Mouse (Mus musculus): ENCODE measurements around the gene Smg5. TPM values are rescaled to one million over a fixed set of nuclear protein-coding genes. Genes with fewer than 3 reads are reported as not detected.
"Not testable (repeated sequence)": the region's sequence is repeated elsewhere in the genome, so short reads cannot be mapped to it uniquely, and the experiment has no call there.

The Smg5 gene
- polyA plus RNA-seq, 1 experiment from 2014 or later: 35.2 TPM

DNA sequence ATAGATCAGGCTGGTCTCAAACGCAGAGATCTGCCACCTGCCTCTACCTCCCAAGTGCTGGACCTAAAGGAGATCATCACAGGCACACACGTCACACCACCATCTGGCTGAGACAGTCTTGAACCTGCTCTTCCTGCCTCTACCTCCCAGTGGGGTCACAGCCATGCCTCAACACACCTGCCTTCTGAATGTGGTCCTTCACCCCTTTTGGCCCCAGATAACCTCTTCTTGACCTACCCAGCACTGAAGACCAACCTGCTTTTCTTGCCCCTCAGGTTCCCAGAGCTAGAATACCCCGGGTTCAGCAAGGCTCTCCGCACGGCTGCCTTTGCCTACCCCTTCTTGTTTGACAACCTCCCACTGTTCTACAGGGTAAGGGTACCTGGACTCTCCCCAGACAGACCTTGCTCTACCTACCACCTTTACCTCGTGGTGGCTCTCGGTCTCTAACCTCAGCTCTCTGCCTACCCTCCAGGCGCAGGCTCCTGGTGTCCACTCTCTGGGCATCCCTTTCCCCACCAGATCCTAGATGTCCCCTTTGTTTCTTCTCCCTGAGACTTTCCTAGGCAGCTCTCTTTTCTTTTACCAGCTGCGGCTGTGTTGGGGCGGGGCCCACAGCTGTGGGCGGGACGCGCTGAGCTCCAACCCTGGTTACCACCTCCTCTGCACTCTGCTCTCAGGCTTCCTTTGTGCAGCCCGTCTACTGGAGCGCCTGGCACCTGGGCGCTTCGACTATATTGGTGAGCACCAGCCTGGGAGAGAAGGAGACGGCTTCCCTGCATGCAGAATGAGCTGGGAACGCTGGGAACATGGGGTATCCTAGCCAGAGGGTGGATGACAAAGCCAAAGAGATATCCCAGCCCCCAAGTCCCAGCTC lies 39.9 kb downstream of the Smg5 start:
- not testable (repeated sequence) for H3K27me3 ChIP-seq (ENCODE audit: control insufficient read depth, insufficient read depth, low read length); H3K36me3 ChIP-seq (ENCODE audit: control insufficient read depth, insufficient read depth, low read length); H3K4me1 ChIP-seq (ENCODE audit: control insufficient read depth, insufficient read depth, low read length); H3K27ac ChIP-seq (ENCODE audit: low read depth, low read length); H3K9me3 ChIP-seq (replicated peaks; ENCODE audit: control insufficient read depth, low read length)
- peak; percentile 72; the same call in 1 of the 2 replicates for ATAC-seq (replicated peaks; ENCODE audit: insufficient number of reproducible peaks, low FRiP score, low TSS enrichment)
- 0 out of 2 replicates have a peak overlapping the region, but pooled peaks have one; percentile 8 for H3K4me3 ChIP-seq (ENCODE audit: low read depth, low read length)
- H3K4me2 ChIP-seq: peak overlapping the region; percentile 51
- 16% methylated on average over 18 of the region's 19 CpGs for WGBS (ENCODE audit: insufficient replicate concordance)
- peak overlapping the region; percentile 52; the same call in 1 of the 2 replicates for H3K9ac ChIP-seq (ENCODE audit: low read depth, low read length)

DNA sequence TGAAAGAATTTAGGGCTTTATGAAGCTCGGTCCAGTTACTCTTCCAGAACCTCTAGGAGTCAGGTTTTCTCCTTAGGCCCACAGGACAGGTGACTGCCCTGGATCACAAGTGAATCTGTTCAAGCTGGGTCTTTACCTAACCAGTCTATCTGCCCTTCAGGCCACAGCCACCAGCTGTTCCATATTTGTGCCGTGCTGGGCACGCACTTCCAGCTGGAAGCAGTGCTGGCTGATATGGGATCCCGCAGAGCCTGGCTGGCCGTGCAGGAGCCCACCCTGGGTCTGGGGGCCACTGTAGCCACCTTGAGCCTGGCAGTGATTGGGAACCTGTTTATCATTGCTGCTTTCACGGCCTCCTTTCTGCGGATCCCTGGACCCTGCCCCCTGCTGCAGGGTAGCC lies 40.6 kb downstream of the Smg5 start:
- not testable (repeated sequence) for H3K4me1 ChIP-seq (ENCODE audit: control insufficient read depth, insufficient read depth, low read length); H3K9me3 ChIP-seq (replicated peaks; ENCODE audit: control insufficient read depth, low read length); H3K27ac ChIP-seq (ENCODE audit: low read depth, low read length); ATAC-seq (replicated peaks; ENCODE audit: insufficient number of reproducible peaks, low FRiP score, low TSS enrichment); H3K9ac ChIP-seq (ENCODE audit: low read depth, low read length); H3K4me2 ChIP-seq; H3K36me3 ChIP-seq (ENCODE audit: control insufficient read depth, insufficient read depth, low read length); H3K4me3 ChIP-seq (ENCODE audit: low read depth, low read length); H3K27me3 ChIP-seq (ENCODE audit: control insufficient read depth, insufficient read depth, low read length)
- WGBS (ENCODE audit: insufficient replicate concordance): 27% methylated on average over 5 of the region's 7 CpGs

DNA sequence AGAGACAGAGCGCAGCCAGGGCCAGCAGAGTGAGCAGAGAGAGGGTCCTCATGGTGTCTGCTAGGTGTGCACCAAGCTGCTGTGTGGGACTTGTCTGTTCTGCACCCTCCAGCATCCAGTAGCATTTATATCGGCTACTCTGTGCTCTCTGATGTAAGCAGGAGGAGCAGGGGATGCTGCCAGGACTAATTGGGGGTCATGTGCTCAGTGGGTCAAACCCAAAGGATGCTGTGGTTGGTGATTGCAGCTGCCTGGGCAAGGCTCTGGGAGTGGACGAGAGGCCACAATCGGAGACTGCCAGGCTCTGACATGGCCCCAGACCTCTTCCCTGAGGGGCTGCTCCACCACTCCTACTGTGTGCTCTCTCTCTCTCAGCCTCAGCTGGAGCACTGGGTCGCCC lies 42.5 kb downstream of the Smg5 start, which contains the start of gene Bglap2:
TSS of gene Bglap2 (minus strand) at position 101 of the 400 bp plus-strand sequence.
- not testable (repeated sequence) for H3K27me3 ChIP-seq (ENCODE audit: control insufficient read depth, insufficient read depth, low read length); H3K9ac ChIP-seq (ENCODE audit: low read depth, low read length); H3K9me3 ChIP-seq (replicated peaks; ENCODE audit: control insufficient read depth, low read length); ATAC-seq (replicated peaks; ENCODE audit: insufficient number of reproducible peaks, low FRiP score, low TSS enrichment); H3K4me3 ChIP-seq (ENCODE audit: low read depth, low read length); H3K27ac ChIP-seq (ENCODE audit: low read depth, low read length); H3K36me3 ChIP-seq (ENCODE audit: control insufficient read depth, insufficient read depth, low read length); H3K4me1 ChIP-seq (ENCODE audit: control insufficient read depth, insufficient read depth, low read length); H3K4me2 ChIP-seq
- WGBS (ENCODE audit: insufficient replicate concordance): 65% methylated on average over 4 of the region's 5 CpGs

DNA sequence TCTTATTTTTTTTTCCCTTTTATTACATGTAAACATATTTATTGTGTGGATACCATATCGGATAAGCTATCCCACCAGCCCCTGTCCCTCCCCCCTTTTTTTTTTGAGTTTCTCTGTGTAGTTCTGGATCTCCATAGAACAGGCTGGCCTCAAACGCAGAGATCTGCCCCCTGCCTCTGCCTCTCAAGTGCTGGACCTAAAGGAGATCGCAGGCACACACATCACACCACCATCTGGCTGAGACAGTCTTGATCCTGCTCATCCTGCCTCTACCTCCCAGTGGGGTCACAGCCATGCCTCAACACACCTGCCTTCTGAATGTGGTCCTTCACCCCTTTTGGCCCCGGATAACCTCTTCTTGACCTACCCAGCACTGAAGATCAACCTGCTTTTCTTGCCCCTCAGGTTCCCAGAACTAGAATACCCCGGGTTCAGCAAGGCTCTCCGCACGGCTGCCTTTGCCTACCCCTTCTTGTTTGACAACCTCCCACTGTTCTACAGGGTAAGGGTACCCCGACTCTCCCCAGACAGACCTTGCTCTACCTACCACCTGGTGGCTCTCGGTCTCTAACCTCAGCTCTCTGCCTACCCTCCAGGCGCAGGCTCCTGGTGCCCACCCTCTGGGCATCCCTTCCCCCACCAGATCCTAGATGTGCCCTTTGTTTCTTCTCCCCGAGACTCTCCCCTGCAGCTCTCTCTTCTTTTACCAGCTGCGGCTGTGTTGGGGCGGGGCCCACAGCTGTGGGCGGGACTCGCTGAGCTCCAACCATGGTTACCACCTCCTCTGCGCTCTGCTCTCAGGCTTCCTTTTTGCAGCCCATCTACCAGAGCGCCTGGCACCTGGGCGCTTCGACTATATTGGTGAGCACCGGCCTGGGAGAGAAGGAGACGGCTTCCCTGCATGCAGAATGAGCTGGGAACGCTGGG lies 45.6 kb downstream of the Smg5 start:
- not testable (repeated sequence) for H3K36me3 ChIP-seq (ENCODE audit: control insufficient read depth, insufficient read depth, low read length); H3K4me1 ChIP-seq (ENCODE audit: control insufficient read depth, insufficient read depth, low read length); H3K9ac ChIP-seq (ENCODE audit: low read depth, low read length); H3K4me3 ChIP-seq (ENCODE audit: low read depth, low read length); H3K9me3 ChIP-seq (replicated peaks; ENCODE audit: control insufficient read depth, low read length); H3K27ac ChIP-seq (ENCODE audit: low read depth, low read length); H3K27me3 ChIP-seq (ENCODE audit: control insufficient read depth, insufficient read depth, low read length)
- peak; percentile 58 for ATAC-seq (replicated peaks; ENCODE audit: insufficient number of reproducible peaks, low FRiP score, low TSS enrichment)
- H3K4me2 ChIP-seq: peak overlapping the region; percentile 48
- 9% methylated on average over 19 of the region's 22 CpGs for WGBS (ENCODE audit: insufficient replicate concordance)

DNA sequence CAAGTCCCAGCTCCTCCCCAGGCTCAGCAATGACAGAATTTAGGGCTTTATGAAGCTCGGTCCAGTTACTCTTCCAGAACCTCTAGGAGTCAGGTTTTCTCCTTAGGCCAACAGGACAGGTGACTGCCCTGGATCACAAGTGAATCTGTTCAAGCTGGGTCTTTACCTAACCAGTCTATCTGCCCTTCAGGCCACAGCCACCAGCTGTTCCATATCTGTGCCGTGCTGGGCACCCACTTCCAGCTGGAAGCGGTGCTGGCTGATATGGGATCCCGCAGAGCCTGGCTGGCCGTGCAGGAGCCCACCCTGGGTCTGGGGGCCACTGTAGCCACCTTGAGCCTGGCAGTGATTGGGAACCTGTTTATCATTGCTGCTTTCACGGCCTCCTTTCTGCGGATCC lies 46.3 kb downstream of the Smg5 start:
- H3K9ac ChIP-seq (ENCODE audit: low read depth, low read length): not testable (repeated sequence)

DNA sequence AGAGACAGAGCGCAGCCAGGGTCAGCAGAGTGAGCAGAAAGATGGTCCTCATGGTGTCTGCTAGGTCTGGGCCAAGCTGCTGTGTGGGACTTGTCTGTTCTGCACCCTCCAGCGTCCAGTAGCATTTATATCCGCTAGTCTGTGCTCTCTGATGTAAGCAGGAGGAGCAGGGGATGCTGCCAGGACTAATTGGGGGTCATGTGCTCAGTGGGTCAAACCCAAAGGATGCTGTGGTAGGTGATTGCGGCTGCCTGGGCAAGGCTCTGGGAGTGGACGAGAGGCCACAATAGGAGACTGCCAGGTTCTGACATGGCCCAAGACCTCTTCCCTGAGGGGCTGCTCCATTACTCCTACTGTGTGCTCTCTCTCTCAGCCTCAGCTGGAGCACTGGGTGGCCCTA lies 48.3 kb downstream of the Smg5 start, which contains the start of gene Bglap:
TSS of gene Bglap (minus strand) at position 101 of the 400 bp plus-strand sequence.
- no peak within 1 kb of the TSS for H3K4me2 ChIP-seq
- H3K27me3 ChIP-seq (ENCODE audit: control insufficient read depth, insufficient read depth, low read length): no peaks in the 10 kb centered on the region
- no peak within 1 kb of the TSS for H3K9ac ChIP-seq (ENCODE audit: low read depth, low read length)
- 74% methylated on average over 5 of the region's 5 CpGs for WGBS (ENCODE audit: insufficient replicate concordance)
- H3K9me3 ChIP-seq (replicated peaks; ENCODE audit: control insufficient read depth, low read length): no peaks in the 10 kb centered on the region
- no peak for ATAC-seq (replicated peaks; ENCODE audit: insufficient number of reproducible peaks, low FRiP score, low TSS enrichment)
- no peaks in the 10 kb centered on the region for H3K4me1 ChIP-seq (ENCODE audit: control insufficient read depth, insufficient read depth, low read length)
- no peaks in the 10 kb centered on the region for H3K36me3 ChIP-seq (ENCODE audit: control insufficient read depth, insufficient read depth, low read length)
- no peak within 1 kb of the TSS for H3K4me3 ChIP-seq (ENCODE audit: low read depth, low read length)
- no peak within 1 kb of the TSS for H3K27ac ChIP-seq (ENCODE audit: low read depth, low read length)

More for the DNA sequence above, 46.3 kb downstream of the Smg5 start:
- not testable (repeated sequence) for H3K36me3 ChIP-seq (ENCODE audit: control insufficient read depth, insufficient read depth, low read length); ATAC-seq (replicated peaks; ENCODE audit: insufficient number of reproducible peaks, low FRiP score, low TSS enrichment); H3K27me3 ChIP-seq (ENCODE audit: control insufficient read depth, insufficient read depth, low read length); H3K4me1 ChIP-seq (ENCODE audit: control insufficient read depth, insufficient read depth, low read length); H3K4me3 ChIP-seq (ENCODE audit: low read depth, low read length); H3K4me2 ChIP-seq; H3K9me3 ChIP-seq (replicated peaks; ENCODE audit: control insufficient read depth, low read length); H3K27ac ChIP-seq (ENCODE audit: low read depth, low read length)
- WGBS (ENCODE audit: insufficient replicate concordance): 31% methylated on average over 1 of the region's 7 CpGs

DNA sequence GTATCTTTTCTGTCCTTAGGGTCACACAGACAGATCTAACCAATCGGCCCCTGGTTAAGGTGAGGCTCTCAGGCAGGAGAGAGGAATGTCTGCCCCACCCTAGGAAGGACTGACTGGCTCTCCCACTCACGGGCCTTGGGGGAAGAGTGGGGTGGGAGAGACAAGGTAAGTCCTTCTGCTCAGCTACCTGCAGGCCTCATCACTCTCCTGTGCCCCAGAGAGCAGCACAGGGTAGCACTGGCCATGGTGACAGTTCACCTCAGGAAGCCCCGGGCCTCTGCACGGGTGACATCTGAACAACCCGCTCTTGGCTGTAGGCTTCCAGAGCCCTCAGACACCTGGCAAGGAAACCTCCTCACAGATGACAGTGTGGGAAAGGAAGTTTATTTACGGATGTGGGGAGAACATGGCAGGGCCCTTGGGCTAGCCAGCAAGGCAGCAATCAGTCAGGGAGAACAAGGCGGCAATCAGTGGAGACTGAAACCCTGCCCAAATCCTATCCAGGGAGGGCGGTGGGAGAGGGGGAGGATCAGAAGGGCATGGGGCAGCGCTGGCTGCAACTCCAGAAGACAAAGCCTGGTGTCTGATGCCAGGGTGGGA lies 57.8 kb downstream of the Smg5 start:
- Histone ChIP-seq H3K27ac (ENCODE audit: low read depth, low read length) (no peak overlapping the region), H3K4me2 (no peak overlapping the region), H3K9me3 (replicated peaks; ENCODE audit: control insufficient read depth, low read length) (no peaks in the 10 kb centered on the region), H3K4me1 (ENCODE audit: control insufficient read depth, insufficient read depth, low read length) (no peaks in the 10 kb centered on the region), H3K4me3 (ENCODE audit: low read depth, low read length) (no peak overlapping the region), H3K9ac (ENCODE audit: low read depth, low read length) (no peak overlapping the region), H3K27me3 (ENCODE audit: control insufficient read depth, insufficient read depth, low read length) (no peaks in the 10 kb centered on the region), H3K36me3 (ENCODE audit: control insufficient read depth, insufficient read depth, low read length) (0 out of 2 replicates have a peak, but pooled peaks cover 3% of the 10 kb centered on the region)
- 88% methylated on average over 9 of the region's 9 CpGs for WGBS (ENCODE audit: insufficient replicate concordance)
- ATAC-seq (replicated peaks; ENCODE audit: insufficient number of reproducible peaks, low FRiP score, low TSS enrichment): peak; percentile 42

DNA sequence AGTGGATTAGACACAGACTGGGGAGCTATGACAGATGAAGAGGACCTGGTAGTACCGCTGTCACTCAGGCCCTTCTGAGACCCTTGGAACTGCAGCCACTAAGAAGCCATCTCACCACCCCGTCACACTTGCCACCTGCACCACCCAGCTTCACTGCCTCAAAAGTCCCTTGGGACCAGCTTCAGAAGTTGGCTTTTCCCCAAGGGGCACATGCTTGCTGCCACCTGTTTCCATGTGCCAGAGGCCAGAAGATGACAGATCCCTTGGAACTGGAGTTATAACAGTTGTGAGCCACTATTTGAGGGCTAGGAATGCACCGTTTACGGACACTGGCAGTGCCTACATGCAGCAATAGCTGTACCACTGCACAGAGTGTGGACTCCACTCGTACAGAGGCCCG lies 59.2 kb downstream of the Smg5 start:
- Histone ChIP-seq H3K9me3 (replicated peaks; ENCODE audit: control insufficient read depth, low read length) (no peaks in the 10 kb centered on the region), H3K27me3 (ENCODE audit: control insufficient read depth, insufficient read depth, low read length) (no peaks in the 10 kb centered on the region), H3K9ac (ENCODE audit: low read depth, low read length) (no peak overlapping the region), H3K36me3 (ENCODE audit: control insufficient read depth, insufficient read depth, low read length) (0 out of 2 replicates have a peak, but pooled peaks cover 3% of the 10 kb centered on the region), H3K4me1 (ENCODE audit: control insufficient read depth, insufficient read depth, low read length) (no peaks in the 10 kb centered on the region), H3K4me2 (no peak overlapping the region), H3K4me3 (ENCODE audit: low read depth, low read length) (no peak overlapping the region), H3K27ac (ENCODE audit: low read depth, low read length) (no peak overlapping the region)
- ATAC-seq (replicated peaks; ENCODE audit: insufficient number of reproducible peaks, low FRiP score, low TSS enrichment): no peak
- WGBS (ENCODE audit: insufficient replicate concordance): 92% methylated on average over 6 of the region's 6 CpGs
